18 mouse cellular contexts compared by ENCODE assay signal in the genomic region with DNA sequence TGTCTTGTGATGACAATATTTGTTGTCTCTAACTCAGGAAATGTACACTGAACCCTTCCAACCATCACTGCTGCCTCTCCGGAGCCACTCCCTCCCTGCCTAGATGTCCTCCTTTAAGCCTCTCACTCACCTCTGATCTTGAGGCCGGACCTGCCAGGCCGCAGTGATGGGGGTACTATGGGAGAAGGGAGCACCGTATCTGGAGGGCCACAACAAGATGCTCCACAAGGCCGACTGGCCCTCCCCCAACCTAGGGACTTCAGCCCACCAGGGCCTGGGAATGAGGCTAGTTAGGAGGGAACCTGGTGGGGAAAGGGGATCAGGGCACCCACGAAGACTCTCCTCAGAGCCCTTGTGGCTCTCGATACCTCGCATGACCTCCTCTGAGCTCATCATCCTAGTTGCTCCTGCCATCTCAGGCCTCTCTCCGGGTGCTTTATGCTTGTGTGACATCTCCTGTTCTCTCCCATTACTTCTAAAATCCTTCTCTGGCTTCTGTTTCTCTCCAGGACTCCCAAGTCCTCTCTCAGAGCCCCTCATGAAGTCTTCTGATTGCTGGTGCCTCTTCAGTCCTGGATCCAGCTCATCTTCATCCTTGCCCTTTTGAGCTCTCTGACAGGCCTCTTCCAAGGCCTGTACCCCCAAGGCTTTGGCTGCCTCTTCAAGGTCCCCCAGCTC. TPM values are rescaled to one million over a fixed set of nuclear protein-coding genes. Genes with fewer than 3 reads are reported as not detected.
DNase-seq lines count a peak whose midpoint lies in the region; ATAC-seq and TF ChIP-seq lines count a peak whose summit lies in the region.
"Had no signal": no experiment of that assay in that cellular context is flagged by ENCODE, and none has a peak within 500 bp of the region (broad histone marks: within the 10 kb centered on the region; RNA-seq: fewer than 3 reads in every experiment).

No protein-coding gene starts in this region.

- H3K36me3 ChIP-seq in forebrain, embryonic 10.5 days (replicated peaks), result peaks cover 9% of the 10 kb centered on the region
- peaks cover 8% of the 10 kb centered on the region for H3K36me3 ChIP-seq in forebrain, embryonic 13.5 days (ENCODE audit: poor library complexity, severe bottlenecking)
- H3K36me3 ChIP-seq in liver, adult 2 months (ENCODE audit: control insufficient read depth, insufficient read depth, low read length), result no peaks in the 10 kb centered on the region
- peaks cover 23% of the 10 kb centered on the region for H3K36me3 ChIP-seq in E14TG2a.4 (ENCODE audit: insufficient read depth, low read length)
- peaks cover 8% of the 10 kb centered on the region for H3K36me3 ChIP-seq in intestine, embryonic 14.5 days (ENCODE audit: control insufficient read depth, insufficient read depth, low read length)

- no peak for DNase-seq in forebrain, embryonic 10.5 days (ENCODE audit: extremely low spot score, low spot score)
- DNase-seq in liver, adult 2 months (ENCODE audit: extremely low read depth, low read depth, low spot score), result no peak
- DNase-seq in liver, result no peak
- DNase-seq in intestine, embryonic 14.5 days (ENCODE audit: low spot score), result no peak
- no peak for DNase-seq in layer of hippocampus, postnatal 14 days (ENCODE audit: low spot score in 2 of 2)
- no peak for DNase-seq in spleen, postnatal 10 days (ENCODE audit: low spot score in 2 of 2)
- DNase-seq: adrenal gland, postnatal 14 days; heart, adult 18-20 months; heart, postnatal 10 days; lung, postnatal 36 days had no signal

- H3K79me2 ChIP-seq in liver, adult 2 months (ENCODE audit: control insufficient read depth, insufficient read depth, low read length), result peaks cover 16% of the 10 kb centered on the region

- no peak overlapping the region for H3K4me3 ChIP-seq in forebrain, embryonic 10.5 days
- H3K4me3 ChIP-seq in forebrain, embryonic 13.5 days, result no peak overlapping the region
- H3K4me3 ChIP-seq in liver, adult 2 months (ENCODE audit: insufficient read depth, low read depth, low read length), result no peak overlapping the region
- peak overlapping the region; percentile 97 for H3K4me3 ChIP-seq in E14TG2a.4 (replicated peaks; ENCODE audit: low read length)
- no peak overlapping the region for H3K4me3 ChIP-seq in intestine, embryonic 14.5 days (ENCODE audit: low read depth, low read length)
- H3K4me3 ChIP-seq: forebrain, embryonic 12.5 days had no signal

- H3K27me3 ChIP-seq in forebrain, embryonic 10.5 days (ENCODE audit: poor library complexity, severe bottlenecking), result no peaks in the 10 kb centered on the region
- H3K27me3 ChIP-seq in forebrain, embryonic 13.5 days, result no peaks in the 10 kb centered on the region
- no peaks in the 10 kb centered on the region for H3K27me3 ChIP-seq in liver, adult 2 months (ENCODE audit: control insufficient read depth, insufficient read depth, low read length)
- no peaks in the 10 kb centered on the region for H3K27me3 ChIP-seq in E14TG2a.4 (ENCODE audit: insufficient read depth, low read length)
- H3K27me3 ChIP-seq in intestine, embryonic 14.5 days (replicated peaks; ENCODE audit: control insufficient read depth, insufficient read depth, low read length), result no peaks in the 10 kb centered on the region
- H3K27me3 ChIP-seq: embryonic facial prominence, embryonic 15.5 days; forebrain, embryonic 12.5 days had no signal

- no peak overlapping the region for H3K9ac ChIP-seq in forebrain, embryonic 13.5 days
- H3K9ac ChIP-seq in liver, adult 2 months (ENCODE audit: low read depth, low read length), result peak overlapping the region; percentile 75
- H3K9ac ChIP-seq in intestine, embryonic 14.5 days (ENCODE audit: low read length), result no peak overlapping the region
- H3K9ac ChIP-seq: forebrain, embryonic 12.5 days had no signal

- H3K9me3 ChIP-seq in forebrain, embryonic 10.5 days, result no peaks in the 10 kb centered on the region
- H3K9me3 ChIP-seq in forebrain, embryonic 13.5 days (replicated peaks), result no peaks in the 10 kb centered on the region
- H3K9me3 ChIP-seq in E14TG2a.4 (ENCODE audit: low read length), result no peaks in the 10 kb centered on the region
- H3K9me3 ChIP-seq in intestine, embryonic 14.5 days (ENCODE audit: control insufficient read depth, low read length), result no peaks in the 10 kb centered on the region
- H3K9me3 ChIP-seq: embryonic facial prominence, embryonic 15.5 days; forebrain, embryonic 12.5 days had no signal

- WGBS in forebrain, embryonic 10.5 days, result 80% methylated on average over 9 of the region's 9 CpGs
- 89% methylated on average over 9 of the region's 9 CpGs for WGBS in forebrain, embryonic 13.5 days
- 80% methylated on average over 9 of the region's 9 CpGs for WGBS in liver, adult 2 months
- WGBS in intestine, embryonic 14.5 days, result 89% methylated on average over 9 of the region's 9 CpGs

- H3K27ac ChIP-seq in forebrain, embryonic 10.5 days, result peak overlapping the region; percentile 9; the same call in 1 of the 2 replicates
- H3K27ac ChIP-seq in forebrain, embryonic 13.5 days, result no peak overlapping the region
- peak overlapping the region; percentile 91 for H3K27ac ChIP-seq in liver, adult 2 months (replicated peaks; ENCODE audit: insufficient read depth, low read depth, low read length)
- no peak overlapping the region for H3K27ac ChIP-seq in intestine, embryonic 14.5 days (ENCODE audit: low read depth)
- H3K27ac ChIP-seq: embryonic facial prominence, embryonic 15.5 days; forebrain, embryonic 12.5 days had no signal

- no peak for TF ChIP-seq CTCF in liver, adult 2 months (IDR thresholded peaks at IDR 0.05; ENCODE audit: low read depth, low read length)
- no peak for TF ChIP-seq CTCF in E14TG2a.4 (conservative IDR thresholded peaks at IDR 0.05; ENCODE audit: low read length)

- peaks cover 40% of the 10 kb centered on the region for H3K4me1 ChIP-seq in forebrain, embryonic 10.5 days
- peaks cover 23% of the 10 kb centered on the region for H3K4me1 ChIP-seq in forebrain, embryonic 13.5 days
- peaks cover 7% of the 10 kb centered on the region; the same call in 1 of the 2 replicates for H3K4me1 ChIP-seq in liver, adult 2 months (ENCODE audit: control insufficient read depth, insufficient read depth, low read length)
- peaks cover 82% of the 10 kb centered on the region for H3K4me1 ChIP-seq in E14TG2a.4 (replicated peaks; ENCODE audit: low read depth, low read length)
- H3K4me1 ChIP-seq in intestine, embryonic 14.5 days (replicated peaks; ENCODE audit: control insufficient read depth, insufficient read depth, low read length), result peaks cover 14% of the 10 kb centered on the region

- ATAC-seq in forebrain, embryonic 13.5 days, result no peak
- no peak for ATAC-seq in intestine, embryonic 14.5 days (replicated peaks; ENCODE audit: low FRiP score, low TSS enrichment, low read depth)

- TF ChIP-seq POLR2A in liver, adult 2 months (IDR thresholded peaks at IDR 0.05; ENCODE audit: extremely low read depth, insufficient read depth, low read length), result no peak

- H3K4me2 ChIP-seq in forebrain, embryonic 13.5 days, result no peak overlapping the region
- peak overlapping the region; percentile 67; the same call in 1 of the 2 replicates for H3K4me2 ChIP-seq in intestine, embryonic 14.5 days (ENCODE audit: low read length)
- H3K4me2 ChIP-seq: embryonic facial prominence, embryonic 15.5 days; forebrain, embryonic 12.5 days; midbrain, embryonic 11.5 days had no signal

RNA-seq across cellular contexts. Expression of gene Kmt2b, which starts 2.5 kb away (rescaled TPM):
- 10.1 and 10.4 TPM in 2 replicates for polyA plus RNA-seq in forebrain, embryonic 10.5 days (2016; fragmentation: Nextera tagmentation; extraction: Ambion mirVana)
- 11.6 and 14.1 TPM in 2 replicates for polyA plus RNA-seq in forebrain, embryonic 13.5 days (2015; fragmentation: Nextera tagmentation; extraction: Ambion mirVana)
- total RNA-seq in liver, adult 2 months (2014; rRNA removed), result 3.4 and 5.0 TPM in 2 replicates
- polyA plus RNA-seq in liver, adult 2 months (2012; rRNA removed), result 12.1 and 19.2 TPM in 2 replicates
- 12.8 and 13.0 TPM in 2 replicates for polyA plus RNA-seq in intestine, embryonic 14.5 days (2014; fragmentation: Nextera tagmentation; extraction: Ambion mirVana)
- 10 to 100 TPM; 46.1 to 54.4 TPM for total RNA-seq in layer of hippocampus, postnatal 14 days (2021)

RNA-seq across cellular contexts. Expression of gene Zbtb32, which starts 7.6 kb away (rescaled TPM):
- polyA plus RNA-seq in forebrain, embryonic 10.5 days (2016; fragmentation: Nextera tagmentation; extraction: Ambion mirVana), result 0.09 and 0.20 TPM in 2 replicates
- 0.34 and 0.43 TPM in 2 replicates for polyA plus RNA-seq in forebrain, embryonic 13.5 days (2015; fragmentation: Nextera tagmentation; extraction: Ambion mirVana)
- total RNA-seq in liver, adult 2 months (2014; rRNA removed), result 0.18 and 0.87 TPM in 2 replicates
- 0.58 and 0.61 TPM in 2 replicates for polyA plus RNA-seq in liver, adult 2 months (2012; rRNA removed)
- polyA plus RNA-seq in intestine, embryonic 14.5 days (2014; fragmentation: Nextera tagmentation; extraction: Ambion mirVana), result 0.81 and 0.83 TPM in 2 replicates
- total RNA-seq in layer of hippocampus, postnatal 14 days (2021), result not detected
- total RNA-seq: gastrocnemius, adult 18-20 months; heart, postnatal 10 days; left cerebral cortex, postnatal 25 days had no signal

RNA-seq across cellular contexts. Expression of gene Upk1a, which starts 21.6 kb away (rescaled TPM):
- polyA plus RNA-seq in forebrain, embryonic 10.5 days (2016; fragmentation: Nextera tagmentation; extraction: Ambion mirVana), result 0.68 and 0.71 TPM in 2 replicates
- polyA plus RNA-seq in forebrain, embryonic 13.5 days (2015; fragmentation: Nextera tagmentation; extraction: Ambion mirVana), result 0.19 and 0.37 TPM in 2 replicates
- not detected in 2 replicates for total RNA-seq in liver, adult 2 months (2014; rRNA removed)
- polyA plus RNA-seq in liver, adult 2 months (2012; rRNA removed), result 0.23 and 0.54 TPM in 2 replicates
- polyA plus RNA-seq in intestine, embryonic 14.5 days (2014; fragmentation: Nextera tagmentation; extraction: Ambion mirVana), result 12.1 and 15.3 TPM in 2 replicates
- total RNA-seq in layer of hippocampus, postnatal 14 days (2021), result under 1 TPM in 1 of 2 experiments, not detected in 1; 0.52 TPM
- total RNA-seq: common myeloid progenitor, adult 5-6 weeks; gastrocnemius, adult 18-20 months had no signal

RNA-seq across cellular contexts. Expression of gene Igflr1, which starts 25.8 kb away (rescaled TPM):
- 5.9 and 7.1 TPM in 2 replicates for polyA plus RNA-seq in forebrain, embryonic 10.5 days (2016; fragmentation: Nextera tagmentation; extraction: Ambion mirVana)
- polyA plus RNA-seq in forebrain, embryonic 13.5 days (2015; fragmentation: Nextera tagmentation; extraction: Ambion mirVana), result 7.4 and 8.2 TPM in 2 replicates
- 0.55 TPM in 1 of 2 replicates, not detected in the other for total RNA-seq in liver, adult 2 months (2014; rRNA removed)
- 2.3 and 4.2 TPM in 2 replicates for polyA plus RNA-seq in liver, adult 2 months (2012; rRNA removed)
- polyA plus RNA-seq in intestine, embryonic 14.5 days (2014; fragmentation: Nextera tagmentation; extraction: Ambion mirVana), result 3.3 and 3.5 TPM in 2 replicates
- total RNA-seq in layer of hippocampus, postnatal 14 days (2021), result 1 to 10 TPM; 2.1 to 3.7 TPM

RNA-seq across cellular contexts. Expression of gene Psenen, which starts 27.6 kb away (rescaled TPM):
- polyA plus RNA-seq in forebrain, embryonic 10.5 days (2016; fragmentation: Nextera tagmentation; extraction: Ambion mirVana), result 124 and 126 TPM in 2 replicates
- 128 and 141 TPM in 2 replicates for polyA plus RNA-seq in forebrain, embryonic 13.5 days (2015; fragmentation: Nextera tagmentation; extraction: Ambion mirVana)
- total RNA-seq in liver, adult 2 months (2014; rRNA removed), result 34.9 and 38.0 TPM in 2 replicates
- polyA plus RNA-seq in liver, adult 2 months (2012; rRNA removed), result 126 and 149 TPM in 2 replicates
- 119 and 125 TPM in 2 replicates for polyA plus RNA-seq in intestine, embryonic 14.5 days (2014; fragmentation: Nextera tagmentation; extraction: Ambion mirVana)
- 10 to 100 TPM; 77.0 to 84.1 TPM for total RNA-seq in layer of hippocampus, postnatal 14 days (2021)

Comparison
In these comparisons a context has a peak if more than half of its experiments do, and no peak if none do; other contexts are left out.
1. H3K27ac ChIP-seq: peak in forebrain, embryonic 10.5 days (single experiment) and liver, adult 2 months (single experiment); none in forebrain, embryonic 13.5 days (single experiment) and intestine, embryonic 14.5 days (single experiment).